22 mouse cellular contexts compared by ENCODE assay signal in genomic region chr5:114583046-114583445, GRCm38 (mm10). TPM values are rescaled to one million over a fixed set of nuclear protein-coding genes. Genes with fewer than 3 reads are reported as not detected.
A peak's percentile ranks its signal among the peaks of the same experiment; 100 is the strongest.
DNase-seq lines count a peak whose midpoint lies in the region; ATAC-seq lines count a peak whose summit lies in the region.
"Had no signal": no experiment of that assay in that cellular context is flagged by ENCODE, and none has a peak within 500 bp of the region (broad histone marks: within the 10 kb centered on the region; RNA-seq: fewer than 3 reads in every experiment).

No protein-coding gene starts in this region.

- ATAC-seq in hindbrain, embryonic 16.5 days = no peak
- no peak for ATAC-seq in midbrain, embryonic 16.5 days
- ATAC-seq: forebrain, embryonic 15.5 days; Patski had no signal

- H3K4me1 ChIP-seq in hindbrain, embryonic 10.5 days (replicated peaks) = peaks cover 90% of the 10 kb centered on the region
- H3K4me1 ChIP-seq in hindbrain, embryonic 16.5 days (ENCODE audit: control insufficient read depth, insufficient read depth, low read depth, low read length) = peaks cover 45% of the 10 kb centered on the region
- H3K4me1 ChIP-seq in midbrain, embryonic 10.5 days = peaks cover 83% of the 10 kb centered on the region
- H3K4me1 ChIP-seq in midbrain, embryonic 16.5 days (ENCODE audit: control insufficient read depth, insufficient read depth, low read length) = peaks cover 43% of the 10 kb centered on the region
- H3K4me1 ChIP-seq: heart, embryonic 15.5 days had no signal

- H3K9ac ChIP-seq in hindbrain, embryonic 16.5 days (ENCODE audit: low read depth, low read length) = no peak overlapping the region
- H3K9ac ChIP-seq in midbrain, embryonic 16.5 days (ENCODE audit: low read depth, low read length) = no peak overlapping the region
- H3K9ac ChIP-seq: embryonic facial prominence, embryonic 12.5 days; embryonic facial prominence, embryonic 15.5 days; forebrain, embryonic 12.5 days; forebrain, embryonic 15.5 days; heart, embryonic 12.5 days; heart, embryonic 15.5 days; hindbrain, embryonic 14.5 days had no signal

- no peaks in the 10 kb centered on the region for H3K9me3 ChIP-seq in hindbrain, embryonic 10.5 days
- no peaks in the 10 kb centered on the region for H3K9me3 ChIP-seq in hindbrain, embryonic 16.5 days (ENCODE audit: control insufficient read depth, low read length)
- no peaks in the 10 kb centered on the region for H3K9me3 ChIP-seq in midbrain, embryonic 10.5 days (replicated peaks)
- H3K9me3 ChIP-seq in midbrain, embryonic 16.5 days (replicated peaks; ENCODE audit: control insufficient read depth, low read length, poor library complexity, severe bottlenecking) = no peaks in the 10 kb centered on the region
- H3K9me3 ChIP-seq: embryonic facial prominence, embryonic 12.5 days; embryonic facial prominence, embryonic 15.5 days; forebrain, embryonic 12.5 days; forebrain, embryonic 15.5 days; G1E; heart, embryonic 12.5 days; heart, embryonic 15.5 days had no signal

- peaks cover 15% of the 10 kb centered on the region for H3K36me3 ChIP-seq in hindbrain, embryonic 10.5 days
- no peaks in the 10 kb centered on the region for H3K36me3 ChIP-seq in hindbrain, embryonic 16.5 days (ENCODE audit: control insufficient read depth, insufficient read depth, low read length)
- peaks cover 13% of the 10 kb centered on the region for H3K36me3 ChIP-seq in midbrain, embryonic 10.5 days
- no peaks in the 10 kb centered on the region for H3K36me3 ChIP-seq in midbrain, embryonic 16.5 days (ENCODE audit: control insufficient read depth, insufficient read depth, low read length)
- H3K36me3 ChIP-seq: embryonic facial prominence, embryonic 12.5 days; embryonic facial prominence, embryonic 15.5 days; forebrain, embryonic 12.5 days; forebrain, embryonic 15.5 days; heart, embryonic 12.5 days; heart, embryonic 15.5 days had no signal

- no peak for DNase-seq in hindbrain, embryonic 10.5 days (ENCODE audit: low spot score)
- no peak for DNase-seq in midbrain, embryonic 10.5 days (ENCODE audit: low spot score)
- DNase-seq in retina, postnatal 1 day = peak; percentile 71
- DNase-seq in retina, embryonic 14.5 days (ENCODE audit: low spot score) = no peak
- DNase-seq: cerebellum, adult 18-20 months; cerebellum, adult 9-10 months; cerebellum, postnatal 14 days; gastrocnemius, postnatal 25 days; heart, adult 18-20 months; heart, postnatal 10 days; heart, postnatal 36 days had no signal

- peak overlapping the region; percentile 83 for H3K27ac ChIP-seq in hindbrain, embryonic 10.5 days
- H3K27ac ChIP-seq in hindbrain, embryonic 16.5 days (ENCODE audit: low read depth, low read length) = no peak overlapping the region
- H3K27ac ChIP-seq in midbrain, embryonic 10.5 days (replicated peaks) = peak overlapping the region; percentile 84
- no peak overlapping the region for H3K27ac ChIP-seq in midbrain, embryonic 16.5 days (ENCODE audit: low read length)
- H3K27ac ChIP-seq: embryonic facial prominence, embryonic 12.5 days; embryonic facial prominence, embryonic 15.5 days; forebrain, embryonic 12.5 days; forebrain, embryonic 15.5 days; heart, embryonic 15.5 days had no signal

- peaks cover 9% of the 10 kb centered on the region for H3K27me3 ChIP-seq in hindbrain, embryonic 10.5 days (ENCODE audit: insufficient read depth, poor library complexity, severe bottlenecking)
- no peaks in the 10 kb centered on the region for H3K27me3 ChIP-seq in hindbrain, embryonic 16.5 days (replicated peaks; ENCODE audit: control insufficient read depth, insufficient read depth, low read length)
- H3K27me3 ChIP-seq in midbrain, embryonic 10.5 days (ENCODE audit: low read depth, poor library complexity, severe bottlenecking) = peaks cover 49% of the 10 kb centered on the region
- H3K27me3 ChIP-seq in midbrain, embryonic 16.5 days (ENCODE audit: control insufficient read depth, insufficient read depth, low read depth, low read length) = no peaks in the 10 kb centered on the region
- H3K27me3 ChIP-seq: embryonic facial prominence, embryonic 12.5 days; Patski had no signal

- H3K4me3 ChIP-seq in hindbrain, embryonic 10.5 days = no peak overlapping the region
- H3K4me3 ChIP-seq in hindbrain, embryonic 16.5 days (ENCODE audit: low read length) = no peak overlapping the region
- H3K4me3 ChIP-seq in midbrain, embryonic 10.5 days = no peak overlapping the region
- H3K4me3 ChIP-seq in midbrain, embryonic 16.5 days (ENCODE audit: low read depth, low read length) = no peak overlapping the region
- H3K4me3 ChIP-seq: embryonic facial prominence, embryonic 12.5 days; embryonic facial prominence, embryonic 15.5 days; forebrain, embryonic 12.5 days; forebrain, embryonic 15.5 days; heart, embryonic 12.5 days; heart, embryonic 15.5 days had no signal

- no peak overlapping the region for H3K4me2 ChIP-seq in hindbrain, embryonic 16.5 days (ENCODE audit: low read length)
- no peak overlapping the region for H3K4me2 ChIP-seq in midbrain, embryonic 16.5 days (ENCODE audit: low read length)
- H3K4me2 ChIP-seq: embryonic facial prominence, embryonic 12.5 days; embryonic facial prominence, embryonic 15.5 days; forebrain, embryonic 12.5 days; forebrain, embryonic 15.5 days; heart, embryonic 12.5 days; heart, embryonic 15.5 days; hindbrain, embryonic 14.5 days had no signal

- 78% methylated on average over 3 of the region's 3 CpGs for WGBS in hindbrain, embryonic 10.5 days
- 73% methylated on average over 3 of the region's 3 CpGs for WGBS in hindbrain, embryonic 16.5 days
- WGBS in midbrain, embryonic 10.5 days = 68% methylated on average over 3 of the region's 3 CpGs
- WGBS in midbrain, embryonic 16.5 days = 78% methylated on average over 3 of the region's 3 CpGs

RNA-seq across cellular contexts. Expression of gene Fam222a, which starts 15.2 kb away (rescaled TPM):
- polyA plus RNA-seq in hindbrain, embryonic 10.5 days (2016; fragmentation: Nextera tagmentation; extraction: Ambion mirVana) = 3.9 and 6.5 TPM in 2 replicates
- 4.7 and 4.9 TPM in 2 replicates for polyA plus RNA-seq in hindbrain, embryonic 16.5 days (2015; fragmentation: Nextera tagmentation; extraction: Ambion mirVana)
- polyA plus RNA-seq in midbrain, embryonic 10.5 days (2016; fragmentation: Nextera tagmentation; extraction: Ambion mirVana) = 4.0 and 5.1 TPM in 2 replicates
- 5.3 and 6.0 TPM in 2 replicates for polyA plus RNA-seq in midbrain, embryonic 16.5 days (2015; fragmentation: Nextera tagmentation; extraction: Ambion mirVana)

Comparison
In these comparisons a context has a peak if more than half of its experiments do, and no peak if none do; other contexts are left out.
1. H3K27ac ChIP-seq: peak in hindbrain, embryonic 10.5 days (single experiment) and midbrain, embryonic 10.5 days (single experiment); none in hindbrain, embryonic 16.5 days (single experiment) and midbrain, embryonic 16.5 days (single experiment).